Mouse (Mus musculus) intestine, embryonic 14.5 days (tissue): ENCODE measurements around the gene 1700001O22Rik. TPM values are rescaled to one million over a fixed set of nuclear protein-coding genes. Genes with fewer than 3 reads are reported as not detected.

ENCODE experiments used
- ATAC-seq: fragments of 200-750 bp; cut with Nextera tagmentation; replicated peaks from 2 replicates; pipeline ENCODE4 v1.8.0; 2017; ENCODE audit warnings: low read depth, moderate number of reproducible peaks, moderate TSS enrichment, moderate library complexity; ENCODE audit not compliant: low FRiP score, low TSS enrichment
- DNase-seq: peaks from one replicate; pipeline ENCODE4 v3.0.0-alpha.2; 2018; ENCODE audit warnings: low spot score
- H3K27ac ChIP-seq: fragments of 300-500 bp; sonication (generic); 2 replicates; pipeline ENCODE4 v1.5.1; 2014; ENCODE audit warnings: low read depth, mild to moderate bottlenecking, control low read depth
- H3K27me3 ChIP-seq: fragments of 300-500 bp; sonication (generic); replicated peaks from 2 replicates; pipeline ENCODE4 v1.6.1; 2014; ENCODE audit warnings: low read length, control low read depth; ENCODE audit not compliant: control insufficient read depth, insufficient read depth
- H3K36me3 ChIP-seq: fragments of 300-500 bp; sonication (generic); 2 replicates; pipeline ENCODE4 v1.6.1; 2014; ENCODE audit warnings: low read length, control low read depth; ENCODE audit not compliant: control insufficient read depth, insufficient read depth
- H3K4me1 ChIP-seq: fragments of 300-500 bp; sonication (generic); replicated peaks from 2 replicates; pipeline ENCODE4 v1.6.1; 2014; ENCODE audit warnings: low read length, control low read depth, mixed read lengths; ENCODE audit not compliant: control insufficient read depth, insufficient read depth
- H3K4me2 ChIP-seq: fragments of 300-500 bp; sonication (generic); 2 replicates; pipeline ENCODE4 v1.6.1; 2014; ENCODE audit warnings: low read length
- H3K4me3 ChIP-seq: fragments of 300-500 bp; sonication (generic); 2 replicates; pipeline ENCODE4 v1.5.1; 2014; ENCODE audit warnings: low read depth, low read length, control low read depth, mixed read lengths
- H3K9ac ChIP-seq: fragments of 300-500 bp; sonication (generic); 2 replicates; pipeline ENCODE4 v1.6.1; 2014; ENCODE audit warnings: mild to moderate bottlenecking, low read length
- H3K9me3 ChIP-seq: fragments of 300-500 bp; sonication (generic); 2 replicates; pipeline ENCODE4 v1.6.1; 2016; ENCODE audit warnings: low read length, control low read depth; ENCODE audit not compliant: control insufficient read depth
- WGBS: fragments of 180-500 bp; shearing (Covaris S2); extraction: QIAGEN DNeasy Blood & Tissue Kit; methylation state at CpG from one replicate; pipeline ENCODE4 v1.1.7; 2014; 5-methylcytosine and 5-hydroxymethylcytosine counted together
- polyA plus RNA-seq: library from polyadenylated mRNA; unstranded; fragments of >200 nt; fragmentation: Nextera tagmentation; extraction: Ambion mirVana; gene quantifications from 2 replicates; pipeline ENCODE4 v1.2.1, GENCODE M21; 2014

The 1700001O22Rik gene
- polyA plus RNA-seq, 1 experiment from 2014 or later = 2.1 TPM

- Histone ChIP-seq H3K9ac (no peak overlapping the region), H3K4me1 (peaks cover 16% of the 10 kb centered on the region), H3K36me3 (peaks cover 76% of the 10 kb centered on the region), H3K4me2 (no peak overlapping the region), H3K9me3 (0 out of 2 replicates have a peak, but pooled peaks cover 6% of the 10 kb centered on the region), H3K4me3 (no peak overlapping the region), H3K27ac (0 out of 2 replicates have a peak overlapping the region, but pooled peaks have one; percentile 43), H3K27me3 (no peaks in the 10 kb centered on the region)
- ATAC-seq (peak; percentile 28; the same call in 1 of the 2 replicates), DNase-seq (no peak)
- 63% methylated on average over 13 of the region's 13 CpGs for WGBS
Observed at GRCm38 (mm10) chr2:30823385-30824153, 20.1 kb upstream of the 1700001O22Rik start.

GRCm38 (mm10) chr2:30822460-30822859 is 19.0 kb upstream of the 1700001O22Rik start:
- Histone ChIP-seq H3K9me3 (0 out of 2 replicates have a peak, but pooled peaks cover 6% of the 10 kb centered on the region), H3K9ac (no peak overlapping the region), H3K4me1 (peaks cover 16% of the 10 kb centered on the region), H3K36me3 (peaks cover 85% of the 10 kb centered on the region), H3K4me3 (no peak overlapping the region), H3K27me3 (no peaks in the 10 kb centered on the region), H3K27ac (no peak overlapping the region), H3K4me2 (no peak overlapping the region)
- DNase-seq = no peak
- WGBS = 94% methylated on average over 8 of the region's 8 CpGs
- ATAC-seq = no peak

DNA sequence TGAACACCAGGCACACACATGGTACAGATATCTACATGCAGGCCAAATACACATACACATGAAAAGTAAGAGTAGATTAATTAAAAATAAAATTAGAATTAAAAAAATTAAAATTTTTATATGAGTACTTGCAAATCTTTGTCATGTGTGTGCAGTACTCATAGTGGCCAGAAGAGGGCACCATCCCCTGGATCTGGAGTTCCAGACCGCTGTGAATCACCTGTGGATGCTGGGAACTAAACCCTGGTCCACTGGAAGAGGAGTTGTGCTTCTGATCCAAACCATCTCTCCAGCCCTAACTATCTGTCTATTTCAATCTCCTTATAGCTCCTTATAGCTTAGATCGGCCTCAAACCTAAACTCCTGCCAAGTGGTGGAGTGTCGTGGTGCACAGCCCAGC is 17.6 kb upstream of the 1700001O22Rik start:
- Histone ChIP-seq H3K36me3 (peaks cover 87% of the 10 kb centered on the region), H3K4me2 (no peak overlapping the region), H3K9me3 (0 out of 2 replicates have a peak, but pooled peaks cover 6% of the 10 kb centered on the region), H3K4me3 (no peak overlapping the region), H3K4me1 (0 out of 2 replicates have a peak, but pooled peaks cover 7% of the 10 kb centered on the region), H3K9ac (no peak overlapping the region), H3K27ac (no peak overlapping the region), H3K27me3 (no peaks in the 10 kb centered on the region)
- 99% methylated on average over 3 of the region's 3 CpGs for WGBS
- ATAC-seq = no peak
- no peak for DNase-seq

DNA sequence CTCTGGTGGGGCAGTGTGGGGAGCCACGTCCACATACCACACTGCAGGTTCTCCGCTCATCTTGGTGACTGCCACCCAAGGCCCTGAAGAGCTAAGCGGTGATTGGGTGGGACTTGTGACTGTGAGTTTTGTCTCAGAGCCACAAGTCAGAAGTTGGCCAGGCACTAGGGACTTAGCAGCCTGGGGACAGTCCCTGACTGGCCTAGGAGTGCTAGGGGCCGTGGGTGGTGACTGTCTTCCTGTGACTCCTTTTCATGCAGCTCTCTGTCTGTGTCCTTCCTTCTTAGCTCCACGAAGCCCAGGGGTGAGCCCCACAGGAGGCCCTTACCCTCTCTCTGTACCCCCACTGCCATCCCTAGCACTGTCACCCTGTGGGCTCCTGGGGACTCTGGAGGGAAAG is 16.4 kb upstream of the 1700001O22Rik start:
- Histone ChIP-seq H3K9me3 (0 out of 2 replicates have a peak, but pooled peaks cover 6% of the 10 kb centered on the region), H3K36me3 (peaks cover 87% of the 10 kb centered on the region), H3K4me3 (no peak overlapping the region), H3K9ac (no peak overlapping the region), H3K4me2 (no peak overlapping the region), H3K27me3 (no peaks in the 10 kb centered on the region), H3K4me1 (0 out of 2 replicates have a peak, but pooled peaks cover 7% of the 10 kb centered on the region), H3K27ac (no peak overlapping the region)
- ATAC-seq = no peak
- WGBS = 95% methylated on average over 5 of the region's 5 CpGs
- DNase-seq = no peak

DNA sequence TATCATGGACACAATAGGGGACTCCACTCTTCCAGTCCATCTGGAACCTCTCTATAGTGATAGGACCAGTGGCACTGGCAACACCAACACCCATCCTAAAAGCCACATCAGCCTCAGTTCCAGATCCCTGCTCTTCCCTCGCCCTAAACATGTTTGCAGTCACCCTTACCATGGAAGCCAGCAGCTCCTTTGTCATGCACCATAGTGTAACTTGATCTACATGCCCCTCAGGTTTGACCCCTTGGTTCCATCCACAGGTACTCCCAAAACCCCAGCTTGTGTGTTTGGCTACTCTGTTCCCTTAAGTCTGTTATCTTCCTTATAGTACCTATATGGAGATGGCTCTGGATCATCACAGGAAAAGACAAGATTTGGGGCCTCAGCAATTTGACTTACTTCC is 12.9 kb upstream of the 1700001O22Rik start:
- H3K4me3 ChIP-seq = no peak overlapping the region
- no peak for DNase-seq
- no peak for ATAC-seq
- H3K4me1 ChIP-seq = no peaks in the 10 kb centered on the region
- peaks cover 84% of the 10 kb centered on the region for H3K36me3 ChIP-seq
- H3K27ac ChIP-seq = no peak overlapping the region
- 87% methylated on average over 1 of the region's 1 CpGs for WGBS
- no peaks in the 10 kb centered on the region for H3K27me3 ChIP-seq
- H3K9me3 ChIP-seq = 0 out of 2 replicates have a peak, but pooled peaks cover 6% of the 10 kb centered on the region
- no peak overlapping the region for H3K4me2 ChIP-seq
- H3K9ac ChIP-seq = no peak overlapping the region

DNA sequence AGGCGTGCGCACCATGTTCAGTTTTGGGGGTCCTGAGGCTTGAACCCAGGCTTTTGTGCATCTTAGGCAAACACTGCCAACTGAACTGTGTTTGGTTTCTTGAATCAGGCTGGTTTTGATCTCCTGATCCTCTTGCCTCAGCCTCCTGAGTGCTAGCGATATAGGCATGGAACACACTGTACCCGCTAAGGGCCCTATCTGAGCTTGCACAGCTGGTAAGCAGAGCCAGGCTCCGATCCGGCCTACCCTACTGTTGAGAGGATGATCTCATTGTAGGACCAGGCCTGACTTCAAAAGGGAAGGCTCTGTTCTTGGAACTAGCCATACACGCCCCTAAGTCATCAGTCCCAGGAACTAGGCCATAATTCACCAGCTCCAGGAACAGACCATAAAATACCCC is 7.1 kb upstream of the 1700001O22Rik start:
- Histone ChIP-seq H3K4me2 (no peak overlapping the region), H3K27me3 (no peaks in the 10 kb centered on the region), H3K4me3 (no peak overlapping the region), H3K36me3 (peaks cover 38% of the 10 kb centered on the region), H3K9ac (no peak overlapping the region), H3K4me1 (peaks cover 19% of the 10 kb centered on the region; the same call in 1 of the 2 replicates), H3K9me3 (no peaks in the 10 kb centered on the region), H3K27ac (no peak overlapping the region)
- ATAC-seq (no peak), DNase-seq (no peak)
- WGBS = 78% methylated on average over 7 of the region's 7 CpGs

- Histone ChIP-seq H3K4me3 (0 out of 2 replicates have a peak overlapping the region, but pooled peaks have one; percentile 4), H3K27me3 (no peaks in the 10 kb centered on the region), H3K27ac (no peak overlapping the region), H3K9me3 (no peaks in the 10 kb centered on the region), H3K36me3 (peaks cover 27% of the 10 kb centered on the region), H3K4me2 (peak overlapping the region; percentile 99), H3K4me1 (peaks cover 19% of the 10 kb centered on the region; the same call in 1 of the 2 replicates), H3K9ac (no peak overlapping the region; the same call in 1 of the 2 replicates)
- 53% methylated on average over 5 of the region's 5 CpGs for WGBS
- no peak for ATAC-seq
- no peak for DNase-seq
Observed at GRCm38 (mm10) chr2:30809503-30809902, 6.0 kb upstream of the 1700001O22Rik start.

DNA sequence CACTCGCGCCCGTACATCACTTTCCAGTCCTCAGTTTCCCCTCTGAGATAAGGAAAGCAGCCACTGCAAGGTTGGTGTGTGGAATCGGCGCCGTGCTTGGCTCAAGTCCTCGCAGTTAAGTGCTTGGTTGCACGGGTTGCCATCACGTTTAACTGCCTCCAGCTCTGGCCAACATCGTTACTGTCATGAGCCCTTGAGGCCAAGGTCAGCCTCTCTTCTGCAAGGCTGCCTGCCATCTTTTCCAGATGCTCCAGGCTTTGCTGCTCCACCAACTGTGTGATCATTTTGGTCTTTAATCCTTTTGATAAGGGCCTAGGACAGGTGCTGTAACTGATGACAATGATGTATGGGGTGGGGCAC is 4.8 kb upstream of the 1700001O22Rik start:
- DNase-seq = no peak
- Histone ChIP-seq H3K36me3 (peaks cover 15% of the 10 kb centered on the region), H3K27me3 (no peaks in the 10 kb centered on the region), H3K27ac (peak overlapping the region; percentile 84), H3K4me2 (peak overlapping the region; percentile 99), H3K4me1 (peaks cover 19% of the 10 kb centered on the region; the same call in 1 of the 2 replicates), H3K4me3 (peak overlapping the region; percentile 97), H3K9me3 (no peaks in the 10 kb centered on the region), H3K9ac (peak overlapping the region; percentile 94)
- 2% methylated on average over 10 of the region's 10 CpGs for WGBS
- peak; percentile 4; the same call in 1 of the 2 replicates for ATAC-seq
